Mouse (Mus musculus): ENCODE measurements around the gene St3gal3. TPM values are rescaled to one million over a fixed set of nuclear protein-coding genes. Genes with fewer than 3 reads are reported as not detected.

Gene St3gal3
- total and polyA plus RNA-seq, 3 experiments, result 16.4 to 23.3 TPM; not detected in 1

DNA sequence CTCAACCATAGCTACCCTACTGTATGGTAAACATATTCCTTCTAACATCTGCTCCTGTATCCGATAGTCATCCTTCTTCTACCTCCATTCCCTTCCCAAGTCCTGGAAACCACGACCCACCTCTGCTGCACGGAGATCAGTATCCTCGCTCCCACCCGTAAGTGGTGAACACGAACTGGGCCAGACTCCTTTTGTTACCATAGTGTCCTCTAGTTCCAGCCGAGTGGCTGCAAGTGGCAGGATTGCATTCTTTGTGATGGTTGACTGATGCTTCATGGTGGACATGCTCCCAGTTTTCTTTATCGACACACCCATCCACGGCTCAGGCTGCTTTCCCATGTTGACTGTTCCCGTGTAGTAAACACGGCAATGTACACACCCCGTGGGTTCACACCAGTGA lies 144.9 kb downstream of the St3gal3 start:
- TF ChIP-seq CHD2 (IDR thresholded peaks at IDR 0.05; ENCODE audit: low read length) (no peak), MYC (IDR thresholded peaks at IDR 0.05; ENCODE audit: low read depth, low read length) (no peak), SMC3 (IDR thresholded peaks at IDR 0.05; ENCODE audit: low read depth, low read length) (no peak), ZNF384 (IDR thresholded peaks at IDR 0.05; ENCODE audit: low read depth, low read length) (no peak), SIN3A (IDR thresholded peaks at IDR 0.05; ENCODE audit: low read length) (no peak)
- Histone ChIP-seq H3K79me2 (ENCODE audit: control insufficient read depth, insufficient read depth, low read length, poor library complexity) (no peaks in the 10 kb centered on the region), H3K9me3 (replicated peaks; ENCODE audit: insufficient read depth, low read length) (no peaks in the 10 kb centered on the region), H3K36me3 (ENCODE audit: control insufficient read depth in 1 of 2, insufficient read depth in 2 of 2, low read length in 2 of 2) (peaks cover 0 to 24% of the 10 kb centered on the region in 2 experiments; a peak in 2 of 4 replicates), H3K4me3 (ENCODE audit: control insufficient read depth in 1 of 2, insufficient read depth in 1 of 2, low read depth in 2 of 2, low read length in 2 of 2) (no peak overlapping the region), H3K27me3 (ENCODE audit: control insufficient read depth in 1 of 2, insufficient read depth in 2 of 2, low read length in 2 of 2) (no peaks in the 10 kb centered on the region), H3K27ac (ENCODE audit: control insufficient read depth, low read depth, low read length) (no peak overlapping the region), H3K4me1 (ENCODE audit: control insufficient read depth in 1 of 2, insufficient read depth in 2 of 2, low read length in 2 of 2) (peaks cover 7 to 31% of the 10 kb centered on the region in 2 experiments), H3K9ac (ENCODE audit: control insufficient read depth, low read depth, low read length, poor library complexity, severe bottlenecking) (no peak overlapping the region)
- no peak for DNase-seq (ENCODE audit: low read depth, low spot score)

DNA sequence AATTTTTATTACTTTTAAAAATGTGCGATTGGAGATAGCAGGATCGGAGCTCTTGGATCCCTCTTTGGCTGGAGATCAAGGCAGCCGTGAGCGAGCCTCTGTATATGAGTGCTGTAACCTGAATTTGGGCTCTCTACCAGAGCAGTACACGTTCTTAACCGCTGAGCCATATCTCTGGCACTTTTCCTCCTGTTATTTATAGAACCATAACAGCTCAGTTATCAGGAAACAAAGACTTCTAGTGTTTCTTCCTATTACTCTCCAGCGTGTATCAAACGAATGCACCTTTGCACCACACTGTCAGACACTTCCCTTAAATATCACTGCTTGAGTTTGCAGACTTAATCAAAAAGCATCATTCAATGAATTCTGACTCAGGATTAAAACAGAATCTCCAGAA lies 147.9 kb downstream of the St3gal3 start:
- H3K27me3 ChIP-seq (ENCODE audit: control insufficient read depth in 1 of 2, insufficient read depth in 2 of 2, low read length in 2 of 2), result no peaks in the 10 kb centered on the region
- DNase-seq (ENCODE audit: low read depth, low spot score), result peak; percentile 92
- no peak overlapping the region for H3K9ac ChIP-seq (ENCODE audit: control insufficient read depth, low read depth, low read length, poor library complexity, severe bottlenecking)
- peak overlapping the region; percentile 40 for H3K27ac ChIP-seq (ENCODE audit: control insufficient read depth, low read depth, low read length)
- no peaks in the 10 kb centered on the region for H3K9me3 ChIP-seq (replicated peaks; ENCODE audit: insufficient read depth, low read length)
- H3K4me1 ChIP-seq (ENCODE audit: control insufficient read depth in 1 of 2, insufficient read depth in 2 of 2, low read length in 2 of 2), result peaks cover 7 to 16% of the 10 kb centered on the region in 2 experiments
- peaks cover 0 to 12% of the 10 kb centered on the region in 2 experiments; a peak in 3 of 4 replicates for H3K36me3 ChIP-seq (ENCODE audit: control insufficient read depth in 1 of 2, insufficient read depth in 2 of 2, low read length in 2 of 2)
- H3K79me2 ChIP-seq (ENCODE audit: control insufficient read depth, insufficient read depth, low read length, poor library complexity), result no peaks in the 10 kb centered on the region
- no peak overlapping the region for H3K4me3 ChIP-seq (ENCODE audit: control insufficient read depth in 1 of 2, insufficient read depth in 1 of 2, low read depth in 2 of 2, low read length in 2 of 2)
- TF ChIP-seq ZKSCAN1 (IDR thresholded peaks at IDR 0.05; ENCODE audit: low read depth, low read length) (no peak), MAX (IDR thresholded peaks at IDR 0.05; ENCODE audit: low read length) (peak; percentile 81), KAT2A (conservative IDR thresholded peaks at IDR 0.05; ENCODE audit: low read depth, low read length) (no peak), USF1 (IDR thresholded peaks at IDR 0.05; ENCODE audit: low read depth, low read length) (no peak), BHLHE40 (IDR thresholded peaks at IDR 0.05; ENCODE audit: borderline replicate concordance, low read depth, low read length) (peak; percentile 92), GATA1 (IDR thresholded peaks at IDR 0.05; ENCODE audit: low read depth, low read length) (peak; percentile 97), ELF1 (IDR thresholded peaks at IDR 0.05; ENCODE audit: low read depth, low read length) (peak; percentile 40; the same call in 1 of the 2 replicates), ETS1 (IDR thresholded peaks at IDR 0.05; ENCODE audit: low read depth, low read length) (peak; percentile 97), MYB (IDR thresholded peaks at IDR 0.05; ENCODE audit: low read depth, low read length) (peak; percentile 87), TBP (IDR thresholded peaks at IDR 0.05; ENCODE audit: low read depth, low read length) (no peak), ZNF384 (IDR thresholded peaks at IDR 0.05; ENCODE audit: low read depth, low read length) (no peak; the same call in 1 of the 2 replicates), TAL1 (IDR thresholded peaks at IDR 0.05; ENCODE audit: low read length) (peak; percentile 92), MYC (IDR thresholded peaks at IDR 0.05; ENCODE audit: low read depth, low read length) (peak; percentile 95), POLR2A (IDR thresholded peaks at IDR 0.05; ENCODE audit: control insufficient read depth in 1 of 2, insufficient read depth in 1 of 2, low read depth in 1 of 2, low read length in 2 of 2, poor library complexity in 1 of 2) (no peak), RAD21 (IDR thresholded peaks at IDR 0.05; ENCODE audit: low read depth, low read length) (no peak), SIN3A (IDR thresholded peaks at IDR 0.05; ENCODE audit: low read length) (peak; percentile 94), EP300 (IDR thresholded peaks at IDR 0.05; ENCODE audit: low read depth in 1 of 2, low read length in 2 of 2) (peak; percentile 98), NELFE (IDR thresholded peaks at IDR 0.05; ENCODE audit: low read depth, low read length) (no peak), MAZ (IDR thresholded peaks at IDR 0.05; ENCODE audit: low read depth, low read length) (peak; percentile 68), NRF1 (IDR thresholded peaks at IDR 0.05; ENCODE audit: insufficient read depth, low read depth, low read length, poor library complexity, severe bottlenecking) (no peak), TCF12 (IDR thresholded peaks at IDR 0.05; ENCODE audit: low read depth, low read length) (peak; percentile 98), ZC3H11A (IDR thresholded peaks at IDR 0.05; ENCODE audit: low read depth, low read length) (peak; percentile 13; the same call in 1 of the 2 replicates), MXI1 (IDR thresholded peaks at IDR 0.05; ENCODE audit: low read depth, low read length) (peak; percentile 81), POLR2AphosphoS5 (IDR thresholded peaks at IDR 0.05; ENCODE audit: borderline replicate concordance, low read depth, low read length) (no peak), RCOR1 (IDR thresholded peaks at IDR 0.05; ENCODE audit: low read depth, low read length) (peak; percentile 99), JUND (IDR thresholded peaks at IDR 0.05; ENCODE audit: low read depth, low read length) (no peak), POLR2AphosphoS2 (IDR thresholded peaks at IDR 0.05; ENCODE audit: low read length) (peak; percentile 59; the same call in 1 of the 2 replicates), MEF2A (IDR thresholded peaks at IDR 0.05; ENCODE audit: extremely low read depth, insufficient replicate concordance, low read depth, low read length, poor library complexity, severe bottlenecking) (peak; percentile 100), CHD2 (IDR thresholded peaks at IDR 0.05; ENCODE audit: low read length) (no peak), USF2 (IDR thresholded peaks at IDR 0.05; ENCODE audit: borderline replicate concordance in 1 of 2, insufficient read depth in 1 of 2, low read depth in 1 of 2, low read length in 2 of 2) (no peak)
